Mouse (Mus musculus) monocyte, adult 2 months (primary cell): Measurements from ENCODE around the gene Pde2a.

Source experiments
- DNase-seq, 2 experiments: peaks; one replicate each; pipeline ENCODE4 v3.0.0; 2022; ENCODE audit warnings: low spot score in 2 of 2, low read depth in 1 of 2

The Pde2a gene

GRCm38 (mm10) chr7:101471968-101472480, 50.5 kb downstream of the Pde2a start:
- no peak for DNase-seq

- DNase-seq, result no peak
These were observed 51.4 kb downstream of the Pde2a start for GRCm38 (mm10) chr7:101472598-101473558.

- DNase-seq, result no peak
These were observed 52.9 kb downstream of the Pde2a start for GRCm38 (mm10) chr7:101474399-101474811.

- DNase-seq, result no peak
These were observed 54.5 kb downstream of the Pde2a start for GRCm38 (mm10) chr7:101476028-101476427.

GRCm38 (mm10) chr7:101476493-101476892, 55.0 kb downstream of the Pde2a start:
- DNase-seq, result no peak

- DNase-seq, result no peak
These were observed 55.7 kb downstream of the Pde2a start for GRCm38 (mm10) chr7:101477200-101477599.

- no peak for DNase-seq
These were observed 56.6 kb downstream of the Pde2a start for GRCm38 (mm10) chr7:101478099-101478498.

GRCm38 (mm10) chr7:101479841-101480240, 58.4 kb downstream of the Pde2a start:
- no peak for DNase-seq

- no peak for DNase-seq
These were observed 59.2 kb downstream of the Pde2a start for GRCm38 (mm10) chr7:101480671-101481070.

- no peak for DNase-seq
These were observed 60.5 kb downstream of the Pde2a start for GRCm38 (mm10) chr7:101481872-101482498.

- no peak for DNase-seq
These were observed 61.1 kb downstream of the Pde2a start for GRCm38 (mm10) chr7:101482499-101483081.

- DNase-seq, result no peak
These were observed 62.1 kb downstream of the Pde2a start for GRCm38 (mm10) chr7:101483498-101484115.

GRCm38 (mm10) chr7:101487102-101487501, 65.6 kb downstream of the Pde2a start:
- DNase-seq, result no peak

- no peak for DNase-seq
These were observed 69.5 kb downstream of the Pde2a start for GRCm38 (mm10) chr7:101490952-101491351.

- DNase-seq, result no peak
These were observed 76.9 kb downstream of the Pde2a start for GRCm38 (mm10) chr7:101498385-101498784.

GRCm38 (mm10) chr7:101499251-101499650, 77.8 kb downstream of the Pde2a start:
- DNase-seq, result no peak

GRCm38 (mm10) chr7:101499701-101500100, 78.2 kb downstream of the Pde2a start:
- DNase-seq, result no peak

- no peak for DNase-seq
These were observed 79.7 kb downstream of the Pde2a start for GRCm38 (mm10) chr7:101501236-101501635.

- no peak for DNase-seq
These were observed 80.2 kb downstream of the Pde2a start for GRCm38 (mm10) chr7:101501675-101502074.

- DNase-seq, result peak; percentile 31 to 52
These were observed 81.9 kb downstream of the Pde2a start for GRCm38 (mm10) chr7:101503351-101503750.

GRCm38 (mm10) chr7:101503803-101504202, 82.3 kb downstream of the Pde2a start:
- no peak for DNase-seq
